Mouse (Mus musculus) liver, embryonic 13.5 days (tissue): ENCODE data around the gene Fgfr2. TPM values are rescaled to one million over a fixed set of nuclear protein-coding genes. Genes with fewer than 3 reads are reported as not detected.

ENCODE experiments used
- ATAC-seq: fragments of 200-750 bp; cut with Nextera tagmentation; 2 replicates; pipeline ENCODE4 v1.8.0; 2017; ENCODE audit warnings: low read depth, mild to moderate bottlenecking, moderate number of reproducible peaks, moderate library complexity
- DNase-seq: peaks from one replicate; pipeline ENCODE4 v3.0.0; 2022
- H3K27ac ChIP-seq: fragments of 300-500 bp; sonication (generic); 2 replicates; pipeline ENCODE4 v1.5.1; 2015; ENCODE audit warnings: moderate library complexity, mild to moderate bottlenecking, inconsistent platforms
- H3K27me3 ChIP-seq: fragments of 300-500 bp; sonication (generic); 2 replicates; pipeline ENCODE4 v1.6.1; 2015; ENCODE audit warnings: mild to moderate bottlenecking, inconsistent platforms
- H3K36me3 ChIP-seq: fragments of 300-500 bp; sonication (generic); 2 replicates; pipeline ENCODE4 v1.6.1; 2015; ENCODE audit warnings: mild to moderate bottlenecking, inconsistent platforms
- H3K4me1 ChIP-seq: fragments of 300-500 bp; sonication (generic); replicated peaks from 2 replicates; pipeline ENCODE4 v1.6.1; 2015; ENCODE audit warnings: inconsistent platforms
- H3K4me2 ChIP-seq: fragments of 300-500 bp; sonication (generic); 2 replicates; pipeline ENCODE4 v1.6.1; 2015; ENCODE audit warnings: inconsistent platforms, mild to moderate bottlenecking, moderate library complexity
- H3K4me3 ChIP-seq: fragments of 300-500 bp; sonication (generic); replicated peaks from 2 replicates; pipeline ENCODE4 v1.5.1; 2015; ENCODE audit warnings: mild to moderate bottlenecking, inconsistent platforms
- H3K9ac ChIP-seq: fragments of 300-500 bp; sonication (generic); 2 replicates; pipeline ENCODE4 v1.6.1; 2015; ENCODE audit warnings: mild to moderate bottlenecking, inconsistent platforms
- H3K9me3 ChIP-seq: fragments of 300-500 bp; sonication (generic); replicated peaks from 2 replicates; pipeline ENCODE4 v1.6.1; 2016; ENCODE audit warnings: inconsistent platforms
- WGBS: fragments of 180-500 bp; shearing (Covaris S2); methylation state at CpG from one replicate; pipeline ENCODE4 v1.1.7; 2015; ENCODE audit not compliant: insufficient replicate concordance; 5-methylcytosine and 5-hydroxymethylcytosine counted together
- polyA plus RNA-seq: library from polyadenylated mRNA; unstranded; fragments of >200 nt; fragmentation: Nextera tagmentation; extraction: Ambion mirVana; gene quantifications from 2 replicates; pipeline ENCODE4 v1.2.1, GENCODE M21; 2015

Gene Fgfr2
- polyA plus RNA-seq, 1 experiment from 2014 or later, result 8.9 TPM

GRCm38 (mm10) chr7:132260632-132261031 lies 862.5 kb downstream of the Fgfr2 start:
- WGBS, result 69% methylated on average over 5 of the region's 5 CpGs
- Histone ChIP-seq H3K27me3 (no peaks in the 10 kb centered on the region), H3K36me3 (no peaks in the 10 kb centered on the region), H3K27ac (no peak overlapping the region), H3K9ac (no peak overlapping the region), H3K9me3 (no peaks in the 10 kb centered on the region), H3K4me3 (0 out of 2 replicates have a peak overlapping the region, but pooled peaks have one; percentile 33), H3K4me2 (peak overlapping the region; percentile 51; the same call in 1 of the 2 replicates), H3K4me1 (peaks cover 55% of the 10 kb centered on the region)
- no peak for ATAC-seq
- no peak for DNase-seq

GRCm38 (mm10) chr7:132258817-132259216 lies 864.3 kb downstream of the Fgfr2 start:
- no peak for ATAC-seq
- no peak overlapping the region for H3K4me2 ChIP-seq
- no peak overlapping the region for H3K4me3 ChIP-seq
- H3K9ac ChIP-seq, result no peak overlapping the region
- H3K27ac ChIP-seq, result no peak overlapping the region
- H3K36me3 ChIP-seq, result no peaks in the 10 kb centered on the region
- H3K4me1 ChIP-seq, result peaks cover 49% of the 10 kb centered on the region
- 56% methylated on average over 7 of the region's 7 CpGs for WGBS
- H3K27me3 ChIP-seq, result no peaks in the 10 kb centered on the region
- H3K9me3 ChIP-seq, result no peaks in the 10 kb centered on the region
- no peak for DNase-seq

GRCm38 (mm10) chr7:132258216-132258615 lies 864.9 kb downstream of the Fgfr2 start:
- DNase-seq (no peak), ATAC-seq (no peak)
- WGBS, result 74% methylated on average over 5 of the region's 5 CpGs
- no peaks in the 10 kb centered on the region for H3K27me3 ChIP-seq
- no peak overlapping the region for H3K27ac ChIP-seq
- H3K4me2 ChIP-seq, result no peak overlapping the region
- no peak overlapping the region for H3K4me3 ChIP-seq
- H3K36me3 ChIP-seq, result no peaks in the 10 kb centered on the region
- H3K9me3 ChIP-seq, result no peaks in the 10 kb centered on the region
- no peak overlapping the region for H3K9ac ChIP-seq
- H3K4me1 ChIP-seq, result peaks cover 43% of the 10 kb centered on the region

GRCm38 (mm10) chr7:132253513-132253912 lies 869.6 kb downstream of the Fgfr2 start:
- ATAC-seq (no peak), DNase-seq (no peak)
- Histone ChIP-seq H3K36me3 (0 out of 2 replicates have a peak, but pooled peaks cover 2% of the 10 kb centered on the region), H3K4me3 (no peak overlapping the region), H3K4me2 (no peak overlapping the region), H3K9me3 (no peaks in the 10 kb centered on the region), H3K27me3 (no peaks in the 10 kb centered on the region), H3K4me1 (peaks cover 6% of the 10 kb centered on the region; the same call in 1 of the 2 replicates), H3K9ac (no peak overlapping the region), H3K27ac (no peak overlapping the region)
- 77% methylated on average over 5 of the region's 5 CpGs for WGBS

- H3K9ac ChIP-seq, result no peak overlapping the region
- H3K36me3 ChIP-seq, result 0 out of 2 replicates have a peak, but pooled peaks cover 2% of the 10 kb centered on the region
- H3K27ac ChIP-seq, result no peak overlapping the region
- H3K4me2 ChIP-seq, result no peak overlapping the region
- H3K4me1 ChIP-seq, result peaks cover 6% of the 10 kb centered on the region; the same call in 1 of the 2 replicates
- no peak overlapping the region for H3K4me3 ChIP-seq
- no peak for DNase-seq
- ATAC-seq, result no peak
- H3K27me3 ChIP-seq, result no peaks in the 10 kb centered on the region
- H3K9me3 ChIP-seq, result no peaks in the 10 kb centered on the region
- 83% methylated on average over 4 of the region's 4 CpGs for WGBS
Observed at GRCm38 (mm10) chr7:132253078-132253477, 870.1 kb downstream of the Fgfr2 start.

GRCm38 (mm10) chr7:132249563-132250119 lies 873.5 kb downstream of the Fgfr2 start:
- Histone ChIP-seq H3K4me1 (peaks cover 8% of the 10 kb centered on the region; the same call in 1 of the 2 replicates), H3K4me3 (no peak overlapping the region), H3K9ac (no peak overlapping the region), H3K36me3 (peaks cover 17% of the 10 kb centered on the region), H3K27me3 (no peaks in the 10 kb centered on the region), H3K4me2 (no peak overlapping the region), H3K9me3 (no peaks in the 10 kb centered on the region), H3K27ac (no peak overlapping the region)
- DNase-seq (no peak), ATAC-seq (no peak)
- WGBS, result 70% methylated on average over 10 of the region's 10 CpGs

GRCm38 (mm10) chr7:132247567-132247966 lies 875.6 kb downstream of the Fgfr2 start:
- H3K36me3 ChIP-seq, result peaks cover 21% of the 10 kb centered on the region
- WGBS, result 73% methylated on average over 11 of the region's 11 CpGs
- no peak overlapping the region for H3K4me3 ChIP-seq
- no peak overlapping the region for H3K4me2 ChIP-seq
- H3K9me3 ChIP-seq, result no peaks in the 10 kb centered on the region
- no peak overlapping the region for H3K9ac ChIP-seq
- DNase-seq, result no peak
- H3K27me3 ChIP-seq, result no peaks in the 10 kb centered on the region
- peaks cover 16% of the 10 kb centered on the region for H3K4me1 ChIP-seq
- ATAC-seq, result no peak
- no peak overlapping the region for H3K27ac ChIP-seq

GRCm38 (mm10) chr7:132247091-132247490 lies 876.1 kb downstream of the Fgfr2 start:
- 80% methylated on average over 5 of the region's 5 CpGs for WGBS
- peaks cover 16% of the 10 kb centered on the region for H3K4me1 ChIP-seq
- peaks cover 24% of the 10 kb centered on the region for H3K36me3 ChIP-seq
- no peak overlapping the region for H3K27ac ChIP-seq
- H3K27me3 ChIP-seq, result no peaks in the 10 kb centered on the region
- DNase-seq (no peak), ATAC-seq (no peak)
- H3K4me3 ChIP-seq, result no peak overlapping the region
- H3K9me3 ChIP-seq, result no peaks in the 10 kb centered on the region
- H3K9ac ChIP-seq, result no peak overlapping the region
- H3K4me2 ChIP-seq, result no peak overlapping the region

- 77% methylated on average over 6 of the region's 6 CpGs for WGBS
- Histone ChIP-seq H3K9ac (no peak overlapping the region), H3K27ac (no peak overlapping the region), H3K4me1 (peaks cover 15% of the 10 kb centered on the region), H3K4me2 (no peak overlapping the region), H3K4me3 (no peak overlapping the region), H3K36me3 (peaks cover 31% of the 10 kb centered on the region), H3K9me3 (no peaks in the 10 kb centered on the region), H3K27me3 (no peaks in the 10 kb centered on the region)
- DNase-seq (no peak), ATAC-seq (no peak)
Observed at GRCm38 (mm10) chr7:132245730-132246129, 877.4 kb downstream of the Fgfr2 start.

GRCm38 (mm10) chr7:132244637-132245036 lies 878.5 kb downstream of the Fgfr2 start:
- WGBS, result 83% methylated on average over 14 of the region's 14 CpGs
- DNase-seq, result no peak
- ATAC-seq, result no peak
- Histone ChIP-seq H3K4me2 (no peak overlapping the region), H3K9ac (no peak overlapping the region), H3K27me3 (no peaks in the 10 kb centered on the region), H3K4me3 (no peak overlapping the region), H3K9me3 (no peaks in the 10 kb centered on the region), H3K27ac (no peak overlapping the region), H3K36me3 (peaks cover 31% of the 10 kb centered on the region), H3K4me1 (peaks cover 10% of the 10 kb centered on the region)

GRCm38 (mm10) chr7:132243225-132243624 lies 879.9 kb downstream of the Fgfr2 start:
- Histone ChIP-seq H3K36me3 (peaks cover 30% of the 10 kb centered on the region), H3K9ac (no peak overlapping the region), H3K4me3 (no peak overlapping the region), H3K4me1 (peaks cover 10% of the 10 kb centered on the region), H3K27ac (peak overlapping the region; percentile 23), H3K9me3 (no peaks in the 10 kb centered on the region), H3K4me2 (no peak overlapping the region), H3K27me3 (no peaks in the 10 kb centered on the region)
- ATAC-seq (peak; percentile 33), DNase-seq (no peak)
- 57% methylated on average over 5 of the region's 5 CpGs for WGBS

GRCm38 (mm10) chr7:132242617-132243141 lies 880.5 kb downstream of the Fgfr2 start:
- DNase-seq, result peak; percentile 54
- WGBS, result 20% methylated on average over 4 of the region's 4 CpGs

More at GRCm38 (mm10) chr7:132242617-132243141, 880.5 kb downstream of the Fgfr2 start:
- Histone ChIP-seq H3K9me3 (no peaks in the 10 kb centered on the region), H3K4me1 (peaks cover 10% of the 10 kb centered on the region), H3K27ac (no peak overlapping the region), H3K4me3 (no peak overlapping the region), H3K9ac (no peak overlapping the region), H3K36me3 (peaks cover 34% of the 10 kb centered on the region), H3K4me2 (no peak overlapping the region), H3K27me3 (no peaks in the 10 kb centered on the region)
- ATAC-seq, result peak; percentile 62
